Mouse (Mus musculus) CH12.LX (cell line): Measurements from ENCODE around the gene Hmcn1. TPM values are rescaled to one million over a fixed set of nuclear protein-coding genes. Genes with fewer than 3 reads are reported as not detected.

Experiments
- DNase-seq: peaks from one replicate; pipeline ENCODE4 v3.0.0-alpha.2; 2013; ENCODE audit errors: extremely low read depth
- H3K27ac ChIP-seq: 2 replicates; pipeline ENCODE4 v1.5.1; 2012; ENCODE audit warnings: low read depth, mild to moderate bottlenecking, control low read depth, moderate library complexity; ENCODE audit not compliant: insufficient read depth
- H3K27me3 ChIP-seq: replicated peaks from 2 replicates; pipeline ENCODE3; 2012; ENCODE audit warnings: inconsistent platforms
- H3K36me3 ChIP-seq, 2 experiments: replicated peaks in 1 of 2; 2 replicates each; pipeline versions ENCODE3 to v1.6.1; 2012; ENCODE audit warnings: inconsistent platforms in 1 of 2, low read length in 1 of 2, mild to moderate bottlenecking in 1 of 2, mixed read lengths in 1 of 2, moderate library complexity in 1 of 2; ENCODE audit not compliant: control insufficient read depth in 1 of 2, insufficient read depth in 1 of 2
- H3K4me1 ChIP-seq, 2 experiments: 2 replicates each; pipeline ENCODE4 v1.6.1; 2012; ENCODE audit warnings: inconsistent platforms in 1 of 2, moderate library complexity in 1 of 2; ENCODE audit not compliant: insufficient read depth in 2 of 2, control insufficient read depth in 1 of 2
- H3K4me2 ChIP-seq: 2 replicates; pipeline ENCODE4 v1.6.1; 2012; ENCODE audit warnings: low read depth, mild to moderate bottlenecking, control low read depth; ENCODE audit not compliant: poor library complexity, insufficient read depth, severe bottlenecking
- H3K4me3 ChIP-seq, 3 experiments: fragments of 150-350 bp in 1 of 3; sonication (generic) in 1 of 3; replicated peaks in 1 of 3; 2 replicates each; pipeline versions ENCODE3 to v1.5.1; 2011 to 2012; ENCODE audit warnings: low read depth in 2 of 3, low read length in 2 of 3, mild to moderate bottlenecking in 2 of 3, moderate library complexity in 2 of 3, control low read depth in 1 of 3, improper control_type of control experiment in 1 of 3, inconsistent platforms in 1 of 3, mixed read lengths in 1 of 3; ENCODE audit not compliant: poor library complexity in 1 of 3
- H3K79me2 ChIP-seq: replicated peaks from 2 replicates; pipeline ENCODE4 v1.6.1; 2012; ENCODE audit warnings: mild to moderate bottlenecking, moderate library complexity; ENCODE audit not compliant: control insufficient read depth, poor library complexity, insufficient read depth, severe bottlenecking; ENCODE audit errors: extremely low read depth
- H3K9ac ChIP-seq: 2 replicates; pipeline ENCODE4 v1.6.1; 2012; ENCODE audit warnings: low read depth, mild to moderate bottlenecking, control low read depth, moderate library complexity; ENCODE audit not compliant: insufficient read depth
- H3K9me3 ChIP-seq: replicated peaks from 2 replicates; pipeline ENCODE3; 2012; ENCODE audit warnings: low read length, inconsistent platforms, mixed read lengths
- CHD2 ChIP-seq: IDR thresholded peaks from 2 replicates; pipeline ENCODE4 v1.6.1; 2011; ENCODE audit warnings: low read length, improper control_type of control experiment
- CTCF ChIP-seq, 2 experiments: IDR thresholded peaks in 1 of 2; conservative IDR thresholded peaks in 1 of 2; 2 replicates each; pipeline ENCODE4 v1.5.1; 2011 to 2012; ENCODE audit warnings: low read depth in 2 of 2, low read length in 2 of 2, improper control_type of control experiment in 1 of 2, inconsistent platforms in 1 of 2, mild to moderate bottlenecking in 1 of 2, moderate library complexity in 1 of 2
- E2F4 ChIP-seq: IDR thresholded peaks from 2 replicates; pipeline ENCODE4 v1.6.1; 2011; ENCODE audit warnings: low read depth, low read length, improper control_type of control experiment; ENCODE audit not compliant: insufficient replicate concordance
- EP300 ChIP-seq: IDR thresholded peaks from 2 replicates; pipeline ENCODE4 v1.6.1; 2011; ENCODE audit warnings: low read length, improper control_type of control experiment
- ETS1 ChIP-seq: conservative IDR thresholded peaks from 2 replicates; pipeline ENCODE4 v1.6.1; 2012; ENCODE audit warnings: low read depth, mild to moderate bottlenecking, inconsistent platforms, low read length, improper control_type of control experiment, moderate library complexity
- GABPA ChIP-seq: IDR thresholded peaks from 2 replicates; pipeline ENCODE4 v1.6.1; 2012; ENCODE audit warnings: low read depth, low read length, improper control_type of control experiment, inconsistent platforms; ENCODE audit not compliant: insufficient replicate concordance
- HCFC1 ChIP-seq: IDR thresholded peaks from 2 replicates; pipeline ENCODE4 v1.6.1; 2012; ENCODE audit warnings: low read depth, mild to moderate bottlenecking, inconsistent platforms, low read length, improper control_type of control experiment
- IRF4 ChIP-seq: IDR thresholded peaks from 2 replicates; pipeline ENCODE4 v1.6.1; 2014; ENCODE audit warnings: low read depth, mild to moderate bottlenecking, inconsistent platforms, low read length, improper control_type of control experiment
- JUND ChIP-seq: conservative IDR thresholded peaks from 2 replicates; pipeline ENCODE4 v1.6.1; 2011; ENCODE audit warnings: low read depth, low read length, improper control_type of control experiment
- MAFK ChIP-seq: IDR thresholded peaks from 2 replicates; pipeline ENCODE4 v1.6.1; 2011; ENCODE audit warnings: low read length, improper control_type of control experiment; ENCODE audit not compliant: insufficient replicate concordance
- MAX ChIP-seq: IDR thresholded peaks from 2 replicates; pipeline ENCODE4 v1.6.1; 2011; ENCODE audit warnings: low read length, improper control_type of control experiment
- MAZ ChIP-seq: IDR thresholded peaks from 2 replicates; pipeline ENCODE4 v1.6.1; 2012; ENCODE audit warnings: low read depth, mild to moderate bottlenecking, inconsistent platforms, low read length, improper control_type of control experiment, moderate library complexity
- MEF2A ChIP-seq: IDR thresholded peaks from 2 replicates; pipeline ENCODE4 v1.6.1; 2014; ENCODE audit warnings: low read depth, mild to moderate bottlenecking, inconsistent platforms, low read length, improper control_type of control experiment, borderline replicate concordance
- MXI1 ChIP-seq: IDR thresholded peaks from 2 replicates; pipeline ENCODE4 v1.6.1; 2011; ENCODE audit warnings: mild to moderate bottlenecking, low read depth, low read length, improper control_type of control experiment
- MYC ChIP-seq: IDR thresholded peaks from 2 replicates; pipeline ENCODE4 v1.6.1; 2011; ENCODE audit warnings: low read depth, mild to moderate bottlenecking, improper control_type of control experiment, low read length
- NELFE ChIP-seq: IDR thresholded peaks from 2 replicates; pipeline ENCODE4 v1.6.1; 2011; ENCODE audit warnings: low read depth, low read length, improper control_type of control experiment
- POLR2AphosphoS2 ChIP-seq: IDR thresholded peaks from 2 replicates; pipeline ENCODE4 v1.6.1; 2011; ENCODE audit warnings: low read depth, low read length, improper control_type of control experiment
- RAD21 ChIP-seq: IDR thresholded peaks from 2 replicates; pipeline ENCODE4 v1.6.1; 2011; ENCODE audit warnings: low read depth, mild to moderate bottlenecking, low read length, improper control_type of control experiment, moderate library complexity
- RCOR1 ChIP-seq: conservative IDR thresholded peaks from 2 replicates; pipeline ENCODE4 v1.6.1; 2012; ENCODE audit warnings: low read depth, mild to moderate bottlenecking, inconsistent platforms, low read length, improper control_type of control experiment
- SMC3 ChIP-seq: IDR thresholded peaks from 2 replicates; pipeline ENCODE4 v1.6.1; 2011; ENCODE audit warnings: low read depth, low read length, improper control_type of control experiment
- TBP ChIP-seq: conservative IDR thresholded peaks from 2 replicates; pipeline ENCODE4 v1.6.1; 2011; ENCODE audit warnings: low read depth, low read length, improper control_type of control experiment
- TCF12 ChIP-seq: IDR thresholded peaks from 2 replicates; pipeline ENCODE4 v1.6.1; 2014; ENCODE audit warnings: low read depth, mild to moderate bottlenecking, inconsistent platforms, low read length, improper control_type of control experiment
- USF2 ChIP-seq: conservative IDR thresholded peaks from 2 replicates; pipeline ENCODE4 v1.6.1; 2011; ENCODE audit warnings: low read depth, low read length, improper control_type of control experiment
- ZC3H11A ChIP-seq: IDR thresholded peaks from 2 replicates; pipeline ENCODE4 v1.6.1; 2012; ENCODE audit warnings: low read depth, mild to moderate bottlenecking, inconsistent platforms, low read length, improper control_type of control experiment
- ZKSCAN1 ChIP-seq: IDR thresholded peaks from 2 replicates; pipeline ENCODE4 v1.6.1; 2012; ENCODE audit warnings: low read depth, inconsistent platforms, low read length, improper control_type of control experiment, borderline replicate concordance
- ZMIZ1 ChIP-seq: IDR thresholded peaks from 2 replicates; pipeline ENCODE4 v1.6.1; 2012; ENCODE audit warnings: low read depth, mild to moderate bottlenecking, inconsistent platforms, low read length, improper control_type of control experiment
- dilution Hi-C: fragments of 300-500 bp; cut with MboI; formaldehyde crosslinking; loops from 2 replicates; pipeline ENCODE4 v1.14.3; 2020; ENCODE audit warnings: low sequenced_read_pairs; ENCODE audit not compliant: extremely low pct_unique_long_range_greater_than_20kb, extremely low pct_ligation_motif_present
- in situ Hi-C: fragments of 300-500 bp; cut with MboI; formaldehyde crosslinking; loops from 3 replicates; pipeline ENCODE4 v1.14.3; 2019; ENCODE audit warnings: low sequenced_read_pairs, low pct_ligation_motif_present, low pct_unique_long_range_greater_than_20kb, mixed read lengths
- polyA plus RNA-seq: library from polyadenylated mRNA; unstranded; fragments of >175 nt; gene quantifications from 2 replicates; pipeline ENCODE4 v1.2.1, GENCODE M21; 2012; ENCODE audit warnings: low read depth; ENCODE audit not compliant: insufficient read length
- total RNA-seq, 2 experiments: library from RNA; depleted of rRNA; stranded (reverse); fragments of 300-350 nt in 1 of 2; fragments of >200 nt in 1 of 2; gene quantifications; 2 replicates each; pipeline ENCODE4 v1.2.3; 2012 to 2014

The Hmcn1 gene
- total and polyA plus RNA-seq, 3 experiments, result under 0.01 to 0.04 (median 0.01) TPM

GRCm38 (mm10) chr1:151031581-151031980 is 38.3 kb upstream of the Hmcn1 start:
- no peaks in the 10 kb centered on the region for H3K79me2 ChIP-seq
- dilution Hi-C loops, result no loop called here
- TF ChIP-seq MAX, result no peak
- TF ChIP-seq RAD21, result no peak
- no peak overlapping the region for H3K4me2 ChIP-seq
- in situ Hi-C loops, result no loop called here
- no peaks in the 10 kb centered on the region for H3K9me3 ChIP-seq
- H3K9ac ChIP-seq, result no peak overlapping the region
- no peak for DNase-seq
- no peaks in the 10 kb centered on the region for H3K27me3 ChIP-seq
- H3K27ac ChIP-seq, result no peak overlapping the region
- H3K36me3 ChIP-seq, result no peaks in the 10 kb centered on the region
- H3K4me3 ChIP-seq, result no peak overlapping the region
- peaks cover 0 to 5% of the 10 kb centered on the region in 2 experiments; a peak in 3 of 4 replicates for H3K4me1 ChIP-seq

- no peak for TF ChIP-seq MXI1
- no peak for TF ChIP-seq GABPA
- TF ChIP-seq HCFC1, result no peak
- TF ChIP-seq MEF2A, result no peak
- TF ChIP-seq CHD2, result no peak
- no peak for TF ChIP-seq EP300
- no peak for TF ChIP-seq ZMIZ1
- TF ChIP-seq MAFK, result no peak
- TF ChIP-seq E2F4, result no peak
- in situ Hi-C loops (no loop called here), dilution Hi-C loops (no loop called here)
- Histone ChIP-seq H3K27ac (no peak overlapping the region), H3K79me2 (no peaks in the 10 kb centered on the region), H3K9me3 (no peaks in the 10 kb centered on the region), H3K9ac (no peak overlapping the region), H3K4me2 (no peak overlapping the region), H3K27me3 (no peaks in the 10 kb centered on the region), H3K4me3 (no peak overlapping the region), H3K4me1 (peaks cover 0 to 5% of the 10 kb centered on the region in 2 experiments; a peak in 3 of 4 replicates), H3K36me3 (no peaks in the 10 kb centered on the region)
- DNase-seq, result no peak
Measured at GRCm38 (mm10) chr1:151031086-151031485, 37.9 kb upstream of the Hmcn1 start.

GRCm38 (mm10) chr1:151025049-151025773 is 32.0 kb upstream of the Hmcn1 start:
- Histone ChIP-seq H3K4me3 (no peak overlapping the region), H3K4me2 (no peak overlapping the region), H3K79me2 (no peaks in the 10 kb centered on the region), H3K36me3 (no peaks in the 10 kb centered on the region), H3K27ac (no peak overlapping the region), H3K4me1 (no peaks in the 10 kb centered on the region), H3K27me3 (no peaks in the 10 kb centered on the region), H3K9me3 (no peaks in the 10 kb centered on the region), H3K9ac (no peak overlapping the region)
- no peak for DNase-seq
- dilution Hi-C loops, result no loop called here
- in situ Hi-C loops, result no loop called here
- TF ChIP-seq TCF12, result no peak
- no peak for TF ChIP-seq JUND
- no peak for TF ChIP-seq TBP
- TF ChIP-seq SMC3, result no peak
- TF ChIP-seq POLR2AphosphoS2, result no peak
- TF ChIP-seq ETS1, result no peak
- TF ChIP-seq ZKSCAN1, result no peak
- no peak for TF ChIP-seq ZC3H11A
- TF ChIP-seq MAZ, result no peak
- no peak for TF ChIP-seq MXI1
- no peak for TF ChIP-seq NELFE
- TF ChIP-seq USF2, result no peak
- no peak for TF ChIP-seq MYC
- no peak for TF ChIP-seq IRF4
- TF ChIP-seq RCOR1, result no peak
- no peak for TF ChIP-seq CTCF (conservative IDR thresholded peaks at IDR 0.05 in 1 of 2, IDR thresholded peaks at IDR 0.05 in 1 of 2; ENCODE audit: low read depth in 2 of 2, low read length in 2 of 2)
- TF ChIP-seq MEF2A, result no peak
- TF ChIP-seq HCFC1, result no peak
